Mouse (Mus musculus): ENCODE results near the gene Dera.

The Dera gene

GRCm38 (mm10) chr6:137808706-137809105, 54.4 kb downstream of the Dera start:
- no peak for DNase-seq

GRCm38 (mm10) chr6:137810136-137810535, 55.8 kb downstream of the Dera start:
- DNase-seq = no peak

GRCm38 (mm10) chr6:137814006-137814405, 59.7 kb downstream of the Dera start:
- DNase-seq = no peak

GRCm38 (mm10) chr6:137816508-137816907, 62.2 kb downstream of the Dera start:
- no peak for DNase-seq

GRCm38 (mm10) chr6:137822550-137822949, 68.2 kb downstream of the Dera start:
- no peak for DNase-seq

- DNase-seq = no peak
These were observed 70.0 kb downstream of the Dera start for GRCm38 (mm10) chr6:137824046-137825021.

GRCm38 (mm10) chr6:137825022-137825613, 70.8 kb downstream of the Dera start:
- DNase-seq = no peak

GRCm38 (mm10) chr6:137829056-137829776, 74.9 kb downstream of the Dera start:
- DNase-seq = no peak

GRCm38 (mm10) chr6:137836799-137837198, 82.5 kb downstream of the Dera start:
- DNase-seq = no peak

- DNase-seq = no peak
These were observed 89.0 kb downstream of the Dera start for GRCm38 (mm10) chr6:137843337-137843736.

GRCm38 (mm10) chr6:137857198-137858194, 103.2 kb downstream of the Dera start:
- DNase-seq = no peak

GRCm38 (mm10) chr6:137869903-137870580, 115.7 kb downstream of the Dera start:
- no peak for DNase-seq

GRCm38 (mm10) chr6:137870667-137871066, 116.3 kb downstream of the Dera start:
- DNase-seq = no peak

GRCm38 (mm10) chr6:137872055-137872735, 117.8 kb downstream of the Dera start:
- no peak for DNase-seq

GRCm38 (mm10) chr6:137874471-137875244, 120.3 kb downstream of the Dera start:
- DNase-seq = no peak

GRCm38 (mm10) chr6:137885644-137886043, 131.3 kb downstream of the Dera start:
- no peak for DNase-seq

GRCm38 (mm10) chr6:137886210-137886979, 132.0 kb downstream of the Dera start:
- DNase-seq = no peak

- no peak for DNase-seq
These were observed 132.9 kb downstream of the Dera start for GRCm38 (mm10) chr6:137887258-137887657.

- no peak for DNase-seq
These were observed 143.3 kb downstream of the Dera start for GRCm38 (mm10) chr6:137897671-137898070.
